Mouse (Mus musculus) forebrain, embryonic 16.5 days (tissue): ENCODE measurements around the gene Cacna1e. TPM values are rescaled to one million over a fixed set of nuclear protein-coding genes. Genes with fewer than 3 reads are reported as not detected.

Experiments
- ATAC-seq: fragments of 200-750 bp; cut with Nextera tagmentation; 2 replicates; pipeline ENCODE4 v1.8.0; 2017; ENCODE audit warnings: mild to moderate bottlenecking, moderate library complexity
- H3K27ac ChIP-seq: fragments of 300-500 bp; sonication (generic); 2 replicates; pipeline ENCODE4 v1.5.1; 2014; ENCODE audit warnings: low read length, control low read depth
- H3K27me3 ChIP-seq: fragments of 300-500 bp; sonication (generic); replicated peaks from 2 replicates; pipeline ENCODE4 v1.6.1; 2014; ENCODE audit warnings: low read length; ENCODE audit not compliant: control insufficient read depth, insufficient read depth
- H3K36me3 ChIP-seq: fragments of 300-500 bp; sonication (generic); 2 replicates; pipeline ENCODE4 v1.6.1; 2014; ENCODE audit not compliant: control insufficient read depth, insufficient read depth
- H3K4me1 ChIP-seq: fragments of 300-500 bp; sonication (generic); replicated peaks from 2 replicates; pipeline ENCODE4 v1.6.1; 2014; ENCODE audit warnings: low read length; ENCODE audit not compliant: control insufficient read depth, insufficient read depth
- H3K4me2 ChIP-seq: fragments of 300-500 bp; sonication (generic); 2 replicates; pipeline ENCODE4 v1.6.1; 2014; ENCODE audit warnings: mild to moderate bottlenecking, low read length, control low read depth
- H3K4me3 ChIP-seq: fragments of 300-500 bp; sonication (generic); replicated peaks from 2 replicates; pipeline ENCODE4 v1.5.1; 2014; ENCODE audit warnings: mild to moderate bottlenecking, low read length, control low read depth
- H3K9ac ChIP-seq: fragments of 300-500 bp; sonication (generic); replicated peaks from 2 replicates; pipeline ENCODE4 v1.6.1; 2014; ENCODE audit warnings: low read depth, low read length, control low read depth
- H3K9me3 ChIP-seq: fragments of 300-500 bp; sonication (generic); 2 replicates; pipeline ENCODE4 v1.6.1; 2016; ENCODE audit warnings: low read length; ENCODE audit not compliant: control insufficient read depth
- WGBS: fragments of 180-500 bp; shearing (Covaris S2); extraction: QIAGEN DNeasy Blood & Tissue Kit; methylation state at CpG from one replicate; pipeline ENCODE4 v1.1.7; 2014; 5-methylcytosine and 5-hydroxymethylcytosine counted together
- polyA plus RNA-seq: library from polyadenylated mRNA; unstranded; fragments of >200 nt; fragmentation: Nextera tagmentation; extraction: Ambion mirVana; gene quantifications from 2 replicates; pipeline ENCODE4 v1.2.1, GENCODE M21; 2015

The Cacna1e gene
- polyA plus RNA-seq, 1 experiment from 2014 or later: 18.9 TPM

GRCm38 (mm10) chr1:154715596-154715995 lies 168.7 kb downstream of the Cacna1e start:
- Histone ChIP-seq H3K4me2 (no peak overlapping the region), H3K4me1 (peaks cover 4% of the 10 kb centered on the region; the same call in 1 of the 2 replicates), H3K9ac (no peak overlapping the region), H3K36me3 (no peaks in the 10 kb centered on the region), H3K9me3 (no peaks in the 10 kb centered on the region), H3K27me3 (no peaks in the 10 kb centered on the region), H3K4me3 (no peak overlapping the region), H3K27ac (no peak overlapping the region)
- no peak for ATAC-seq
- 89% methylated on average over 7 of the region's 7 CpGs for WGBS

- Histone ChIP-seq H3K27me3 (no peaks in the 10 kb centered on the region), H3K27ac (no peak overlapping the region), H3K4me2 (no peak overlapping the region), H3K4me1 (peaks cover 4% of the 10 kb centered on the region; the same call in 1 of the 2 replicates), H3K36me3 (no peaks in the 10 kb centered on the region; the same call in 1 of the 2 replicates), H3K9ac (no peak overlapping the region), H3K4me3 (no peak overlapping the region), H3K9me3 (no peaks in the 10 kb centered on the region)
- 90% methylated on average over 4 of the region's 4 CpGs for WGBS
- ATAC-seq: no peak
These were observed 171.6 kb downstream of the Cacna1e start for GRCm38 (mm10) chr1:154712747-154713146.

GRCm38 (mm10) chr1:154707584-154708290 lies 176.6 kb downstream of the Cacna1e start:
- Histone ChIP-seq H3K4me1 (peaks cover 11% of the 10 kb centered on the region), H3K27me3 (no peaks in the 10 kb centered on the region), H3K9ac (no peak overlapping the region), H3K4me2 (no peak overlapping the region), H3K27ac (no peak overlapping the region), H3K4me3 (no peak overlapping the region), H3K9me3 (no peaks in the 10 kb centered on the region), H3K36me3 (no peaks in the 10 kb centered on the region; the same call in 1 of the 2 replicates)
- 96% methylated on average over 4 of the region's 4 CpGs for WGBS
- ATAC-seq: no peak

- Histone ChIP-seq H3K9ac (no peak overlapping the region), H3K9me3 (no peaks in the 10 kb centered on the region), H3K27ac (no peak overlapping the region), H3K4me3 (no peak overlapping the region), H3K4me2 (no peak overlapping the region), H3K4me1 (peaks cover 11% of the 10 kb centered on the region), H3K36me3 (no peaks in the 10 kb centered on the region; the same call in 1 of the 2 replicates), H3K27me3 (no peaks in the 10 kb centered on the region)
- ATAC-seq: no peak
- 94% methylated on average over 8 of the region's 8 CpGs for WGBS
These were observed 177.3 kb downstream of the Cacna1e start for GRCm38 (mm10) chr1:154706974-154707373.

- Histone ChIP-seq H3K4me1 (peaks cover 11% of the 10 kb centered on the region), H3K9ac (no peak overlapping the region), H3K27ac (no peak overlapping the region), H3K27me3 (no peaks in the 10 kb centered on the region), H3K4me3 (no peak overlapping the region), H3K36me3 (no peaks in the 10 kb centered on the region; the same call in 1 of the 2 replicates), H3K4me2 (no peak overlapping the region), H3K9me3 (no peaks in the 10 kb centered on the region)
- no peak for ATAC-seq
- WGBS: 88% methylated on average over 7 of the region's 7 CpGs
These were observed 178.3 kb downstream of the Cacna1e start for GRCm38 (mm10) chr1:154705882-154706565.

DNA sequence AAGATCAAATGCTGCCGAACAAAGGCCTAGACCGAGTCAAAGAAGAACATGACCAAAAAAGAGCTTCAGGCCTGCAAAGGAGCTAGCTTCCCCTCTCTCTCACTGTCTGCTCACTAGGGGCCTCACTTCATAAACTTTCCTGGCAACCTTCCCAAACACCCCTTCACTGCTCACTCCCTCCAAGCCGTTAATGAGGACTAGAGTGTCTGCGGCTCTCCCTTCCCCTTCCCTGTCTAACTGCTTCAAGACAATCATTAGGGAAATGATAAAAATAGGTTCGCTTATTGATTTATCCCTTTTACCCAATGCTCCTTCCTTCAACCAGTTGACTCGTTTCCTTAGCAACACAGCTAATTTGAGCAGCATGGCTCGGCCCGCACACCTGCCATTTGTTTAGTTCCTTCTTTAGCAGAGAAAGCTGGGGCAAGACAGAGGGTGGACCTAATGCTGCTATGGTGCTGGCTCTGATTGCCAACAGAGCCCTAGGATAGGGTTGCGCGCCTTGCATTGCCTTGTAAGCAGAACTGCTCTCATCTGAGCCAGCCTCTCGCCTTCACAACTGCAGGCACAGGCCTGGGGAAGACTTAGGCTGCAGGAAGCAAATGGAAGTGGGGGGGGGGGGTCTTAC lies 179.6 kb downstream of the Cacna1e start:
- Histone ChIP-seq H3K4me3 (no peak overlapping the region), H3K9ac (no peak overlapping the region), H3K4me2 (no peak overlapping the region), H3K27me3 (no peaks in the 10 kb centered on the region), H3K9me3 (no peaks in the 10 kb centered on the region), H3K27ac (no peak overlapping the region), H3K36me3 (no peaks in the 10 kb centered on the region; the same call in 1 of the 2 replicates), H3K4me1 (peaks cover 11% of the 10 kb centered on the region)
- WGBS: 27% methylated on average over 11 of the region's 11 CpGs
- peak; percentile 75 for ATAC-seq

- Histone ChIP-seq H3K4me1 (peaks cover 11% of the 10 kb centered on the region), H3K9me3 (no peaks in the 10 kb centered on the region), H3K4me3 (no peak overlapping the region), H3K9ac (no peak overlapping the region), H3K4me2 (no peak overlapping the region), H3K27ac (no peak overlapping the region), H3K36me3 (no peaks in the 10 kb centered on the region), H3K27me3 (no peaks in the 10 kb centered on the region)
- WGBS: 91% methylated on average over 2 of the region's 2 CpGs
- ATAC-seq: no peak
These were observed 181.7 kb downstream of the Cacna1e start for GRCm38 (mm10) chr1:154702623-154703022.

- ATAC-seq: peak; percentile 49; the same call in 1 of the 2 replicates
- no peak overlapping the region for H3K4me2 ChIP-seq
These were observed 195.2 kb downstream of the Cacna1e start for GRCm38 (mm10) chr1:154688876-154689665.

More at GRCm38 (mm10) chr1:154688876-154689665, 195.2 kb downstream of the Cacna1e start:
- 38% methylated on average over 14 of the region's 14 CpGs for WGBS
- no peak overlapping the region for H3K4me3 ChIP-seq
- no peaks in the 10 kb centered on the region for H3K9me3 ChIP-seq
- H3K9ac ChIP-seq: no peak overlapping the region
- H3K27me3 ChIP-seq: no peaks in the 10 kb centered on the region
- no peaks in the 10 kb centered on the region for H3K36me3 ChIP-seq
- H3K27ac ChIP-seq: 0 out of 2 replicates have a peak overlapping the region, but pooled peaks have one; percentile 21
- no peaks in the 10 kb centered on the region for H3K4me1 ChIP-seq
